Mouse (Mus musculus) G1E-ER4 (cell line): ENCODE data around the gene Dolk. TPM values are rescaled to one million over a fixed set of nuclear protein-coding genes. Genes with fewer than 3 reads are reported as not detected.

Experiments used
- GATA1 ChIP-seq: IDR thresholded peaks from one replicate; pipeline ENCODE4 v1.8.0; 2012; ENCODE audit warnings: low read length, inconsistent platforms
- polyA plus RNA-seq: library from polyadenylated mRNA; stranded (reverse); fragments of >175 nt; gene quantifications from 2 replicates; pipeline ENCODE4 v1.2.3, GENCODE M21; 2012

Dolk gene
- 5.8 and 8.4 TPM in 2 replicates for polyA plus RNA-seq

DNA sequence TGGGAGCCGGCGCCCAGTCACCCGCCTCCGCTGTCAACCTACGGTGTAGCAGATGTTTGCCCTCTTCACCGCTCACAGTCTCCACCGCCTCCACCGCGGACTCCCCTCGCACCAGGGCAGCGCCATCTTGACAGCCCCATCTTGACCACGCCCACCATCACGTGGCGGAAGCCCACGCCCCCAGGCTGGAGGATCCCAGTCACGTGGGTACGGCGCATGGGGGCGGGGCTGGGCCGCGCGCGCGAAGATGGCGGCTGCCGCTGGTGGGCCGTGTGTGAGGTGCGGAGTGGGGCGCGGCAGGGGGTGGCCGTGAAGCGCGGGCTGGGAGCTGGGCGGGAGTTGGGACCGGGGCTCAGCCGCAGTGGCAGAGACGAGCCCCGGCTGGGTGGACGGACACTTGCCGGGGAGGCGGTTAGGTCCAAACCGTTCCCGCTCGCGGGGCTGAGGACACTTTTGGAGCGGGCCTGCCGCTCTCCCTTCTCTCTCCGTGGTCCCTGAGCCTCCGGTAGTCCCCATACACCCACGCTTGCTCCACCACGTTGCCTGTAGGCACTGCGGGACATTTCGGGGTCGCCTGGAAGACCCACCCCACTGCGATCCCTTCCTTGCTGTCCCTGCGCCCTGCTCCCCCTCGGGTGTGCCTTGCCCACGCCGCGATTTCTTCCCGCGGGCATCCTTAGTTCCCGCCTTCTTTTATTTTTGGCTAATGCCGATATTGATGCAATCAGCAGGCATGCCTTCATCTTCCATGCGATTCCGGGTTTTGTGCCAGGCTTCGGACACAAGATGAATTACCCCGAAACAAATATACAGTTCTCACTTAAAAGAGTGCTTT, at the start of gene Dolk, which contains the start of gene Nup188:
Gene Dolk (minus strand): TSS at position 143 of the 835 bp plus-strand sequence.
Gene Nup188 (plus strand): TSS at position 206 of the 835 bp plus-strand sequence.
- no peak for TF ChIP-seq GATA1

DNA sequence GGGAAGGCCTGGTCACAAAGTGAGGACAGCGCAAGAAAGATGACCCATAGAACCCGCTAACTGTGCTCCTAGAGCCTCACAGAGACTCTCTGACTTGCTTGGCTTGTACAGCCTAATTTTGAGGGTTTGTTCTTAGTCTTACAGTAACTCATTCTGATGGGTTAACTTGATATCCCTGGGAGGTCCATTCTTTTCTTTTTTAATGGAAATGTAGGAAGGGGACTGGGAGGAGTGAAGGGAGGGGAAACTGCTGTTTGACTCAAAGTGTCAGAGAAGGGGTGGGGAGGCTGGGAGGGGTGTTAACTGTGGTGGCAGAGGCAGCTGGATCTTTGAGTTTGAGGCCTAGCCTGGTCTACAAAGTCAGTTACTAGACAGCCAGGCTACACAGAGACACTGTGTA, 49.2 kb upstream of the Dolk start:
- no peak for TF ChIP-seq GATA1

DNA sequence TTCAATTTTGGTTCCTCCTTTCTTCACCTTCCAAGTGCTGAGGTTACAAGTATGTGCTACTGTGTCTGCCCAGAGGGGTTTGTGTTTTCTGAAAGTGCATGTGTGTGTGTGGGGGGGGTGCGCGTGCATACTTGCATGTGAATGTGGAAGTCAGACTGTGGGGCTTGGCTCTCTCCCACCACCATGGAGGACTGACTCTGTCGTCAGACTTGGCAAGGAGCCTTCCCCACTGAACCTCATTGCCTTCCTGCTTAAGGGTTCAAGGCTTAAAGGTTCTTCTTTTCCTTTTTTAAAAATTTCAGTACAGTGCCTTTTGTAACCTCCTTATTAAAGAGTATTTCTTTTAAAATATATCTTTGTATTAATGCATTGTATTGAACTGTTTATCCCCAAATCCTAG, 42.7 kb upstream of the Dolk start:
- no peak for TF ChIP-seq GATA1

DNA sequence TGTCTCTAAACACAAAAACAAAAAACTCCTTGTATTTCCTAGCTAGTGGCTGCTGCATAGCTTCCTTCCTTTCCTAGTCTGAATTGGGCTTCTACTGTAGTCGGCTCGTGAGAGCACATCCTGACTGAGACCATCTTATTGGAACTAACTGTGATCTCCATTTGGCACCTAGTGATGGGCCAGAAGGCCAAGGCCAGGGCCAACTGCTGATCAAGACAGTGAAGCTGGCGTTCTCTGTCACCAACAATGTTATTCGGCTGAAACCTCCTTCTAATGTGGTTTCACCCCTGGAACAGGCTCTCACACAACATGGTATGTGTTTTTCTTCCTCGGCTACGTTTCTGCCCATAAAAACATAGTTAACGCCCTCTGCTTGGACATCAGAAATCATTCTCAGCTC, 41.1 kb upstream of the Dolk start:
- no peak for TF ChIP-seq GATA1

DNA sequence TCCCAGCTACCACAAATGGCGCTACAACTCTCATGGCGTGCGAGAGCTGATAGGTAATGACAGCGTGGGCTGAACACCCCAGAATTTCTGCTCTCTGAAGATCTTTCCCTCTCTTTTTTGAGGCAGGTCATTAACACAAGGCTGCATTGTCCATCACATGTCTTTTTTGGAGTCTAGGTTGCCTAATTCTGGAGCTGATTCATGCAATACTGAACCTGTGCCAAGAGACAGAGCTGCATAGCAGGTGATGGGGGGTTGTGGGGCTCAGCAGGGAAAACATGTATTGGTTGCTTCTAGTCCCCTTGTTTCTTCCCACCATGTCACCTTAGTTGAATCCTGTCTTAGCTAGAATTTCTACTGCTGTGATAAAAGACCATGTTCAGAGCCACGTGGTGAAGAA, 39.2 kb upstream of the Dolk start:
- TF ChIP-seq GATA1, result no peak

DNA sequence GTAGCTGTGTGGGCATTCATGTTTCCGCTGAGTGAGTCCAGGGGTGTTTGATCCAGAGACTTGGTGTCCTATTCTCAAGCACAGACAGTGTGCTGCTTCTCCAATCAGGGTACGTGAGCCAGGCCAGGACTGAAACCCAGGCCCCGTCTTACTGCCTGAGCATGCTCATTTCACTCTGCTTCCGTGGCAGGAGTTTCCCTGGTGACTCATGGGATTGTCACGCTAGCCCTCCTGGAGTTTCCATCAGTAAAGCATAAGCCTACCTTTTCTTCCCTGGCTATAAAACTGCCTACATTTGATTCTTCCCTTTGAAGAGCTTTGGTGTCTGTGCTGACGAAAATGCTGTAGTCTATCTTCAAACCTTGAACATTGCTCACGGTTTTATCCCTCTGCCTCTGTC, 37.0 kb upstream of the Dolk start:
- TF ChIP-seq GATA1, result no peak

DNA sequence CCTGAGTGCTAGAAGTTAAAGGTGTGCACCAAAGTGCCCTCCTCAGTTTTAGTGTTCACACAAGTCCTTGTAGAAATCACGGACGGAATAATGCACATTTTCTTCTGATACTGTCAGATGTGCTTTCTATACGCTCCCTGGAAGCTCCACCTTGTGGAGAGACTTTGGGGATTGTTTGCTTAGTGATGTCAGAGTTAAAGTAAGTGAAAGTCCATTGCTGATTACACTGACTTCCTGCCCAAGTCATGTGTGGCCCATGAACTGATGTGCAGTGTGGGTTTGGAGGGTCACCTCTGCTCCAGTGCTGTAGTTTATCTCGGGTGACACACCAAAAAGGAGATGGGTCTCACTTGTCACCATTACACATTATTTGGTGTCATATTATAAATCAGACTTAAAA, 33.1 kb upstream of the Dolk start:
- no peak for TF ChIP-seq GATA1

DNA sequence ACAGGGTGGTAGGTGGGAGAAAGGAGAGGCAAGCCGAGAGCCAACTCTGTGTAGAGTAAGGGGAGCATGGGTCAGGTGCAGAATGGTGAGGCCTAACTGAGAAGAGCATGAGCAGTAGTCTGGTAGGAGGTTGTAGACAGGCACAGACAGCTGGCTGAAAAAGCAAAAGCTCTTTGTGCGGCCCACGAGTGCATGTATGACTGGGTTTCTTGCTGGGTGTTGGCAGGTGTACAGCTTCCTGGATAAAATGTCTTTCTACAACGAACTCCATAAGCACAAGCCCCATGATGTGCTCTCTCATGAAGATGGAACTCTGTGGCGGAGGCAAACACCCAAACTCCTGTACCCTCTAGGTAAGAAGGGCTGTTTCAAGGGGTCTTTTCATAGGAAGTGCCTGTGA, 30.8 kb upstream of the Dolk start:
- no peak for TF ChIP-seq GATA1

DNA sequence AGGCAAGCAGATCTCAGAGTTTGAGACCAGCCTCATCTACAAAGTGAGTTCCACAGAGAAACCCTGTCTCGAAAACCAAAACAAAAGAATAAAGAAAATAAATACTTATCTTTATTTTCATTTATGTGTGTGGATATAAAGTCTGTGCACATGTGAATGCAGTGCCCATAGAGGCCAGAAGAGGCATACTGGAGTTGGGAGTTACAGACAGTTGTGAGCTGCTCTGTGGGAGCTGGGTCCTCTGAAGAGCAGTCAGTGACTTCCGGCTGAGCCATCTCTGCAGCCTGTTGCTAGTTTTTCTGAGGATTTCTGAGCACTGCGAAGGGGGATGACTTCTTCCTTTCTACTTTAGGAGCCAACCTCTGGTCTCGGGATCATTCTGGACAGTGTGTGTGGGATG, 30.0 kb upstream of the Dolk start:
- TF ChIP-seq GATA1, result no peak

DNA sequence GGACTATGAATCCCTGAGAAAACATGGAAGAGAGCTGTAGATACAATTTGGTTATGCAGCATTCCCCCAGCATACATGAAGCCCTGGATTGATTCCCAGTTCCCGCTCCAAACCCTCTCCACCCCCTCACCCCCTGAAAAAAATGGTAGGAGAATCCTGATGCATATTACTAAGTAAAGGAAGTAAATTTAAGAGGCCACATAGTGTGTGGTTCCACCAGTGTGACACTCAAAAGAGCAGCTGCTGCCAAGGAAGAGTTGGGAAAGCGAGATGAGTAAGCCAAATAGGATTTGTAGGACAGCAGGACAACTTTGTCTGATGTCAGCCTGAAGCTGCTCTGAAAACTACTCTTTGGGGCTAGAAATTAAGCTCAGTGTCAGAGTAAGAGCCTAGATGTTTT, 25.3 kb upstream of the Dolk start:
- no peak for TF ChIP-seq GATA1

DNA sequence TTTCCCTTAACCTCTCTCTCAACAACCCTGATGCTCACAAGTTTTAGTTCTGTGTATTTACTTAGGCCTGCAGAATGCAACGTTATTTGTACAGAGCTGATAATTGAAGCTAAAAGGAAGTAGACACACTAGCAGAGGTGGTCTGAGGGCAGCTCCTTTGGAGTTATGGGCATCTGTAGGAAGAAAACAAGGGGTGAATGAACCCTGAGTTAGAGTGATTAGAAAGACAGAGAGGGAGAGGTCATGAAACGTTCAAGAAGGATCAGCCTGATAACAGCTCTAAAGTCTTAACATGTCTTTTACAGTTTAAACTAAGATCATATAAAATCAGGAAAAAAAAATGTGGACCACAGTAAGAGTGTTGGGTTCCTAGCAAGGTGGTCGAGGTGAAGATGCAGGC, 23.2 kb upstream of the Dolk start:
- no peak for TF ChIP-seq GATA1

DNA sequence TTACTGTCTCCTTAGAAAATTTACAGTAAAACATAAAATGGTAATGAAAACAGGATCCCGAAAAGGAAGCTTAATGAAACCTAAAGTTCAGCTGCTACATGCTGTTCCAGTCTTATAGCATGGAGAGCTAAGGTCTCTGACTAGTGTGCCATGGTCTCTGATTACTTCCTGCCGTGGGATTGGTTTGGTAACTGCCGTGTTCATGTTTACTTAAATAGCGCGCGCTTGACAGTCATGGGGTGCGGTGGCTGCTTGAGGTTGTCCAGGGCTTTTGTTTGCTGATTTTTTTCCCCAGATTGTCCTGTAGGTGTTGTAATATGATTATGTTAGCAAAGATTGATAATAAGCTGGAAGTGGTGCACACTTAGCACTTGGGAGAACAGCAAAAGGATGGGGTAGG, 20.0 kb upstream of the Dolk start:
- TF ChIP-seq GATA1, result no peak

DNA sequence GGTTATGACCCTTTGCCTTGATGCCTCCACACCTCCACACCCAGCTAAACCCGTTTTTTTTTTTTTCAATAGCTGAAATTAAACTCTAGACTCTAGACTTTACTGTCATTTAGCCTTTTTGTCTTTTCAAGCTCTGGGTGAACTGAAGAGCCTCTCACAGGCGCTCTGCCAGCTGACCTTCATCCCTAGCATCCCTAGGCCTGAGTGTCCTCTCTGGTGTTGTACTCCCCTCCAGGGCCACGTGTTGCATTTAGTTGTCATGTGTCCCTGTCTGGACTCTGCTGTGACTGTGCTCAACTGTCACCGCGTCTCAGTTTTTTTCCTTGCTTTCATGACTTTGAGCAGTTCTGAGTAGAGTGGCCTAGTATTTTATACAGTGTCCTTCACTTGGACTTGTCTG, 13.8 kb upstream of the Dolk start:
- no peak for TF ChIP-seq GATA1

DNA sequence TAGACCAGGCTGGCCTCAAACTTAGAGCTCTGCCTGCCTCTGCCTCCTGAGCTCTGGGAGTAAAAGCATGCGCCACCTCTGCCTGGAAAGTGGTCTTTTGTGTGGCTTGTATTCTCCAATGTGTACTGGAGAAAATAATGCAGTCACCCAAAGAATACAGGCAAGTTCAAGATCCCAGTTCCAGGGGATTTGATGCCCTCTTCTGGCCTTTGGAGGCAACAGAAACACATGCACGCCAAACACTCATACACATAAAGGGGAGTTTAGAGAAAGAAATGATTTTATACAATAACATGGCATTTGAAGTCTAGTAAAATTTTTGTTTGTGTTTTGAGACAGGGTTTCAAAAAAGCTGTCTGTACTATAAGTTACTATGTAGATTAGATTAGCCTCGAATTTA, 13.4 kb upstream of the Dolk start:
- no peak for TF ChIP-seq GATA1

DNA sequence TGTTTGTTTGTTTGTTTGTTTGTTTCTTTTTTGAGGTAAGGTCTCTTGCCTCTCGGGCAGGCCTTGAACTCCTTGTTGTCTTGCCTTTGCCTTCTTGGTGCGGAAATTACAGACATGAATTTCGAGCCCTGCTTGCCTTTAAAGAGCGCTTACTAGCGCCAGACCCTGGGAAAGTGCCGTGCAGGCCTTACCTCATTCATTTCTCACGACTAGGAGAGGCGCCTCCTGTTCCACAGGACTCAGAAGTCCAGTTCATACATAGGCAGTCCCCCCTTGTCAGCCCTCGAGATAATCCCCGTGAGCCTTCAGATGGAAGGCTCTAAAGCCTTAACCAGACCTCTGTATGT, 866 bp upstream of the Dolk start:
- no peak for TF ChIP-seq GATA1

DNA sequence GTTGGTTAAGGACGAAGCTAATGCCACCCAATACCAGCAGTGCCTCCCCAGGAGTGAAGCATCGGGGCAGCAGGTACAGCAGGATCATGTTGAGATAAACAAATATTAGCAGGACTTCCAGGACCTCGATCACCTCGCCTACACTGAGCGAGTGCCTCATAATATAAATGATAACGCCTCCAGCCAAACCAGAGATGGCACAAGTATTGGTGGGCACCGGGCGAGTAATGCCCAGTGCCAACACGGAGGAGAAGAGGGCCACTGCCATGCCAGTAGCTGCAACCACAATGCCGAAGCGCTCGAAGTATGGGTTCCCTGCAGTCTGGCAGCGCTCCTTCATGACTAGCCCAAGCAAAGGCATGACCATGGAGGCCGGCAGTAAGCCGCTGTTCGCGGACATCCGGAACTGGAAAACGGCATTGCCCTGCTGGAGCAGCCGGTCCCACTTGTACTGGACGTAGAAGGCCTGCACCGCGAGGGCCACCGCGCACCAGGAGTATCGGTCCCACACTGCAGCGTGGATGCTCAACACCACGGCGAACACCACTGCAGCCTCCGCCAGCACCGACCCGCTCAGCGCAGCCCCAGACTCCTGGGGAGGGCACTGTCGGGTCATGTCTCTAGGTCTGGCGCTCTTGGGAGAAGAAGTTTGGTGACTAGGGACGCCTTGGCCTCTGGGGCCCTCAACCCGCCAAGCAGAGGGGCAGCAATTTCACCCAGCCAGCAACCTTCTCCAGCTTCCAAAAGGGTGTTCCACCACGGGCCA, 535 bp downstream of the Dolk start:
- TF ChIP-seq GATA1, result no peak

DNA sequence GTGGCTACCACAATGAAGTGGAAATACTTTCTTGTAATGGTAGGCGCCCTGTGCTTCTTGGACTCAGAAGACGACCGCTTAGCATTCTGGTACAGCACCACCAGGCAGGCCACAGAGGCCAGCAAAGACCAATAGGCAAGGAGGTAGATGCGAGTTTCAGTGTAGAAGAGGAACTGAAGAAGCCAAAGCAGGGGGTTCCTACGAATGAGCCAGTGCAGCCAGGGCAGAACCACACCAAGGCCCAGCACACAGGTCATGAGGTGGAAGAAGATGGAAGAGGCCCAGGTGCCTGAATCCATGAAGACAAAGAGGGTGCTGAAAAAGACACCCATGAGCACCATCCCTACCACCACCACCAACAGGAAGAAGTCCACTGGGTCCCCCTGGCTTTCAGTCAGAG, 1.1 kb downstream of the Dolk start:
- no peak for TF ChIP-seq GATA1
